Mouse (Mus musculus) forebrain, postnatal 0 days (tissue): ENCODE measurements around the gene Dgki. TPM values are rescaled to one million over a fixed set of nuclear protein-coding genes. Genes with fewer than 3 reads are reported as not detected.

Experiments used
- ATAC-seq: fragments of 200-750 bp; cut with Nextera tagmentation; 2 replicates; pipeline ENCODE4 v1.8.0; 2017; ENCODE audit warnings: mild to moderate bottlenecking, moderate library complexity
- DNase-seq: peaks from one replicate; pipeline ENCODE4 v3.0.0-alpha.2; 2015
- H3K27ac ChIP-seq: fragments of 300-500 bp; sonication (generic); 2 replicates; pipeline ENCODE4 v1.5.1; 2014; ENCODE audit warnings: low read depth, mild to moderate bottlenecking, antibody characterized with exemption, low read length, moderate library complexity, mixed read lengths
- H3K27me3 ChIP-seq: fragments of 300-500 bp; sonication (generic); 2 replicates; pipeline ENCODE4 v1.6.1; 2014; ENCODE audit warnings: mild to moderate bottlenecking, low read length, mixed read lengths; ENCODE audit not compliant: insufficient read depth
- H3K36me3 ChIP-seq: fragments of 300-500 bp; sonication (generic); 2 replicates; pipeline ENCODE4 v1.6.1; 2014; ENCODE audit warnings: mild to moderate bottlenecking, moderate library complexity; ENCODE audit not compliant: insufficient read depth
- H3K4me1 ChIP-seq: fragments of 300-500 bp; sonication (generic); 2 replicates; pipeline ENCODE4 v1.6.1; 2014; ENCODE audit warnings: antibody characterized with exemption; ENCODE audit not compliant: insufficient read depth
- H3K4me2 ChIP-seq: fragments of 300-500 bp; sonication (generic); 2 replicates; pipeline ENCODE4 v1.6.1; 2014; ENCODE audit warnings: low read depth, mild to moderate bottlenecking, moderate library complexity
- H3K4me3 ChIP-seq: fragments of 300-500 bp; sonication (generic); 2 replicates; pipeline ENCODE4 v1.5.1; 2014; ENCODE audit warnings: low read depth, low read length, mixed read lengths
- H3K9ac ChIP-seq: fragments of 300-500 bp; sonication (generic); 2 replicates; pipeline ENCODE4 v1.6.1; 2014; ENCODE audit warnings: mild to moderate bottlenecking
- H3K9me3 ChIP-seq: fragments of 300-500 bp; sonication (generic); 2 replicates; pipeline ENCODE4 v1.6.1; 2016; ENCODE audit warnings: low read length
- CTCF ChIP-seq: sonication (generic); IDR thresholded peaks from 2 replicates; pipeline ENCODE4 v1.5.1; 2016; ENCODE audit warnings: antibody characterized with exemption, control low read depth, low read depth
- WGBS: fragments of 180-500 bp; shearing (Covaris S2); extraction: QIAGEN DNeasy Blood & Tissue Kit; methylation state at CpG from one replicate; pipeline ENCODE4 v1.1.7; 2014; 5-methylcytosine and 5-hydroxymethylcytosine counted together
- polyA plus RNA-seq: library from polyadenylated mRNA; unstranded; fragments of >200 nt; fragmentation: Nextera tagmentation; extraction: Ambion mirVana; gene quantifications from 2 replicates; pipeline ENCODE4 v1.2.1, GENCODE M21; 2015
- total RNA-seq: library from RNA; depleted of rRNA; stranded (reverse); fragments of >200 nt; gene quantifications from 2 replicates; pipeline ENCODE4 v1.2.3, GENCODE M21; 2014

Dgki gene
- total and polyA plus RNA-seq, 2 experiments from 2014 or later: 5.5 to 34.0 TPM

DNA sequence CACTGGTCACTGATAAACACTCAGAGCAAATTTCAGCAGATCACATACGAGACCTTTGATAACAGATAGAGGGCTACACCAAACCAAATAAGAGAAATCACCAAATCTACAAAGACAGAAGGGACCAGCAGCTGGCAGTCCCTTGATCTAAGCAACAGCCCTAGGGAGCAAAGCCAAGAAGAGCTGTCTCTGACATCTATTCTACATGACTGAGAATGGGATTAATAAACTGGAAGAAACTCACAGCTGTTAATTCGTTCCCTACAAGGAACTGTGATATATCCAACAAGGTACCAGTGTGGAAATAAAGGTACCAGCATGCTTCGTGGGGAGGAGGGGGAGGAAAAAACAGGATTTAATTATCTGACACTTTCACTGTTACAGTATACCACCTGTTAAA is 349.3 kb downstream of the Dgki start:
- Histone ChIP-seq H3K27me3 (no peaks in the 10 kb centered on the region), H3K9ac (no peak overlapping the region), H3K4me3 (no peak overlapping the region), H3K27ac (no peak overlapping the region), H3K4me1 (no peaks in the 10 kb centered on the region), H3K36me3 (no peaks in the 10 kb centered on the region), H3K9me3 (no peaks in the 10 kb centered on the region), H3K4me2 (no peak overlapping the region)
- no peak for TF ChIP-seq CTCF
- 41% methylated on average over 3 of the region's 3 CpGs for WGBS
- peak; percentile 47 for ATAC-seq
- DNase-seq: peak; percentile 15

DNA sequence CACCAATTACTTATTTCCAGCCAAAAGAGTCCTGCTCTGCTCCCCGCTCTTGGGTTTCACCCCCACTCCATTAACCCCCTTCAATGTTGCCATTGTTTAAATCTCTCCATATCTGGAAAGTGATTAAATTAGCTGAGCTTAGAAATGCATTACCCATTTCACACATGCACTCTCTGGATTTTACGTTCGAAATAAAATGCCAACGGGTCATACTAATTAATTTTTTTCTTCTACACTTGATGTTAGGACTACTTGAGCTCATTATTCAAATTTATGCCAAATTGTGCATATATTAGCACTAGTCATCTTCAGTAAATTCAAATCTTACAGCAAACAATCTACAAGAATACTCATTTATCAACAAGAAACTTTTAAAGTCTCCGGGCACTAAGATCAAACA is 352.1 kb downstream of the Dgki start:
- no peak for DNase-seq
- Histone ChIP-seq H3K4me3 (no peak overlapping the region), H3K4me2 (no peak overlapping the region), H3K27me3 (no peaks in the 10 kb centered on the region), H3K9ac (no peak overlapping the region), H3K36me3 (no peaks in the 10 kb centered on the region), H3K4me1 (no peaks in the 10 kb centered on the region), H3K9me3 (no peaks in the 10 kb centered on the region), H3K27ac (no peak overlapping the region)
- whole genome bisulfite sequencing: 46% methylated on average over 5 of the region's 5 CpGs
- TF ChIP-seq CTCF: no peak
- ATAC-seq: no peak

DNA sequence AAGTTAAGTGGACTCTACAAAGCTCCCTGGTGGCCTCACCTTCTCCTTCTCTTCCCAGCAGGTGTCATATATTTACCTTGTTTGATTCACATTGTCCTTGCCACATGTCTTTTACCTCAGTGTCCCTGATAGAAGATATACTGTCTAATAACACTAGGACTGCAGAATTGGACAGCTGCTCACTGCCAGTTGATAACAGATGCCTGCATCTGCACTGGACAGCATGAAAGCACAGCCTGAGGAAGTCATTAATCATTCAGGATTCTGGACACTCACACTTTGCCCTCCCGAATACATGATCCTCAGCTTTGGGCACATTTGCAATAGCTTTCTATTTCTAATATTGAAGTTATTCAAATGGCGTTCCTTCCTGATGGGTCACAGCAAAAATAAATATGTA is 362.5 kb downstream of the Dgki start:
- no peak for TF ChIP-seq CTCF
- ATAC-seq: no peak
- Histone ChIP-seq H3K27me3 (no peaks in the 10 kb centered on the region), H3K4me1 (no peaks in the 10 kb centered on the region), H3K36me3 (no peaks in the 10 kb centered on the region), H3K27ac (no peak overlapping the region), H3K9ac (no peak overlapping the region), H3K9me3 (no peaks in the 10 kb centered on the region), H3K4me3 (no peak overlapping the region), H3K4me2 (no peak overlapping the region)
- DNase-seq: no peak
- WGBS: 82% methylated on average over 2 of the region's 2 CpGs

DNA sequence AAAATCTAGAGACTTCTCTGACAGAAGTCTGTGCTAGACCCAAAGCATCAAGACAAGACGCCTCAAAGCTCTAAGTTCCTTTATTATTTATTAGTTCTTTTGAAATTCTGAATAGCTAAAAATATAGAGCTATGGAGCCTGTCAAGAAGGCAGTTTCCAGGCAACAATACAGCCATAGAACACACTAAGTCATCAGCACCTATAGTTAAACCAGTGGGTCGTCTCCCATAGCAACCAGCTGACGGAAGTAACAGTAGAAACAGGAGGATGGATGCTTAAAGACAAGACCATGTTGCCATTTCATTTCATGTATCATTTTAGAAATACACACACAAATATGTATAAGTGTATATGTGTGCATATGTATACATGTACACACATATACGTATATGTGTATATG is 363.2 kb downstream of the Dgki start:
- 82% methylated on average over 4 of the region's 4 CpGs for WGBS
- Histone ChIP-seq H3K9ac (no peak overlapping the region), H3K9me3 (no peaks in the 10 kb centered on the region), H3K27ac (no peak overlapping the region), H3K27me3 (no peaks in the 10 kb centered on the region), H3K4me2 (no peak overlapping the region), H3K4me1 (no peaks in the 10 kb centered on the region), H3K36me3 (no peaks in the 10 kb centered on the region), H3K4me3 (no peak overlapping the region)
- ATAC-seq (peak; percentile 62; the same call in 1 of the 2 replicates), DNase-seq (no peak)
- no peak for TF ChIP-seq CTCF

DNA sequence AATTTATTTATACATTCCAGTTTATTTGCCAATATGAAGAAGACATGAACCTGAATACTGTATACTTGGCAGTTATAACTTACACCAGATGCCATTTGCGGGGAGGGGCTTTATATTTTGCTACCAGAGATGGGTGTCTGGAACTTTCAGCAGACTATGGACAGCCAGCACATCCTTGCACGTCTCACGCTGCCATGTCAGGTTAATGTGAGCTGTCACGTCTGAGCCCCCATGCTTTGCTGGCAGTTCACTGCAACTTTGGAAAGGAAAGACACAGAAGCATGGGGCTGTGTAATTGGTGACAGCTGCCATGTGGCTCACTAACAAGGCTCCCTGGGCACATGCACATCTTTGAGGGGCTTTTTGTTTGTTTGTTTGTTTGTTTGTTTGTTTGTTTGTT is 368.5 kb downstream of the Dgki start:
- Histone ChIP-seq H3K9ac (no peak overlapping the region), H3K4me3 (no peak overlapping the region), H3K9me3 (no peaks in the 10 kb centered on the region), H3K36me3 (no peaks in the 10 kb centered on the region), H3K4me1 (no peaks in the 10 kb centered on the region), H3K27me3 (no peaks in the 10 kb centered on the region), H3K4me2 (no peak overlapping the region), H3K27ac (no peak overlapping the region)
- DNase-seq: peak; percentile 71
- ATAC-seq: peak; percentile 85
- no peak for TF ChIP-seq CTCF
- WGBS: 38% methylated on average over 4 of the region's 4 CpGs

DNA sequence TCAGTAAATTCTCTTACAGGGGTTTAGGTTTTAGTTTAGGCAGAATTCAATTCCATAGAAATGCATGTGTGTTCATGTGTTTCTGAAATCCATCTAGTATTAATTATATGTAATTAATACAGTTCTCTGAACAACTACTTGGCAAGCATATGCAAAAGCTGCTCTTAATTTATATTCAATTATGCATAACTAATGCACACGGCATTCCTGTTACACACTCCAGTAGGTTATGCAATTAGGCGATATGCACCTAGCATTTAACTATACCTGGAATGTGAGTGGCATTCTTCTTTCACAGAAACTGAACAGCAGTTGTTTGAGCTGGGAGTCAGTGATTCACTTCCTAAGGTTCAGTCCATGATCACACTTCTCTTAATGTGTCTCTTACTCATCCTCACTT is 370.2 kb downstream of the Dgki start:
- Histone ChIP-seq H3K27me3 (no peaks in the 10 kb centered on the region), H3K9ac (no peak overlapping the region), H3K36me3 (no peaks in the 10 kb centered on the region), H3K4me2 (no peak overlapping the region), H3K4me1 (0 out of 2 replicates have a peak, but pooled peaks cover 4% of the 10 kb centered on the region), H3K4me3 (no peak overlapping the region), H3K27ac (no peak overlapping the region), H3K9me3 (no peaks in the 10 kb centered on the region)
- 32% methylated on average over 2 of the region's 2 CpGs for WGBS
- TF ChIP-seq CTCF: no peak
- ATAC-seq: no peak
- no peak for DNase-seq

DNA sequence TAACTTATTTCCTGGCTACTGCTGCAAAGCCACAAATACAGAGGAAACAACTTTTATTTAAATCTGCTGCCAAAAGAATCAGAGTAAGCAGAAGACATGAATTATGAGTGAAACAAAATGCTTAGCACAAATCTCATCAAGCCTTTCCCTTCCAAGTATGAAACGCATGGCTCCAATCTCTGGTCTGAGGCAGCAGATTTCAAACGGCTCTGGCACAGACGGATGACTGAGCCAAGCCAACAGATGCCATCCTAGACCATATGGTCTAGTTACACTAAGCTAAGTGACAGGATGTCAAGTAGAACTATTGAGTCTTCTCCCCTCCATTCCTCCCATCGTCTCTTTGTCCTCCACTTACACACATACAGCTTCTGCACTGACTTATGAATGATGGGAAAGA is 373.5 kb downstream of the Dgki start:
- H3K9ac ChIP-seq: no peak overlapping the region
- H3K27me3 ChIP-seq: no peaks in the 10 kb centered on the region
- TF ChIP-seq CTCF: no peak
- 55% methylated on average over 4 of the region's 4 CpGs for WGBS
- H3K9me3 ChIP-seq: no peaks in the 10 kb centered on the region
- H3K27ac ChIP-seq: no peak overlapping the region
- H3K4me3 ChIP-seq: no peak overlapping the region
- no peak overlapping the region for H3K4me2 ChIP-seq
- H3K4me1 ChIP-seq: 0 out of 2 replicates have a peak, but pooled peaks cover 4% of the 10 kb centered on the region
- H3K36me3 ChIP-seq: no peaks in the 10 kb centered on the region
- DNase-seq (peak; percentile 86), ATAC-seq (peak; percentile 88)

DNA sequence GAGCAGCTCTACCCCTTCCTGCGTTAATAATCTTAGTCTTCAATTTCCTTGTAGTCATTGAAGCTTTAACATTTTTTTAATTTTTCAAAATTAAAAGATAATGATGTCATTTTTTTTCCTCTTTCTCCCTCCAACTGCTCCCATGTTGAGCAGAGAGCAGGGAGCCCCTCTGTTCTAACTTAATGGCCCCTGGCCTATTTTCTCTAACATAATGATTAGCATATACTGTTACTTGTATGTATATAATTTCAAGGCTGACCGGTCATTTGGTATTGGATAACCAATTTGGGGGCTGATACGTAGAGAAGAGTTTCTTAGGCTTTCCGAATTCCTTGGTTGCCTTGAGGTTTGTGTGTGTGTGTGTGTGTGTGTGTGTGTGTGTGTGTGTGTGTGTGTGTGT is 378.0 kb downstream of the Dgki start:
- H3K9ac ChIP-seq: no peak overlapping the region
- H3K4me3 ChIP-seq: no peak overlapping the region
- H3K4me1 ChIP-seq: 0 out of 2 replicates have a peak, but pooled peaks cover 4% of the 10 kb centered on the region
- WGBS: 94% methylated on average over 4 of the region's 4 CpGs
- H3K9me3 ChIP-seq: 0 out of 2 replicates have a peak, but pooled peaks cover 3% of the 10 kb centered on the region
- no peaks in the 10 kb centered on the region for H3K27me3 ChIP-seq
- no peaks in the 10 kb centered on the region for H3K36me3 ChIP-seq
- no peak for TF ChIP-seq CTCF
- no peak overlapping the region for H3K27ac ChIP-seq
- DNase-seq (no peak), ATAC-seq (no peak)
- no peak overlapping the region for H3K4me2 ChIP-seq
